Mouse (Mus musculus) hindbrain, embryonic 16.5 days (tissue): ENCODE data around the gene Rtn4. TPM values are rescaled to one million over a fixed set of nuclear protein-coding genes. Genes with fewer than 3 reads are reported as not detected.
A peak's percentile ranks its signal among the peaks of the same experiment; 100 is the strongest.

ENCODE experiments used
- ATAC-seq: fragments of 200-750 bp; cut with Nextera tagmentation; 2 replicates; pipeline ENCODE4 v1.8.0; 2017; ENCODE audit warnings: moderate TSS enrichment, moderate library complexity
- H3K27ac ChIP-seq: fragments of 300-500 bp; sonication (generic); 2 replicates; pipeline ENCODE4 v1.5.1; 2014; ENCODE audit warnings: low read depth, mild to moderate bottlenecking, control low read depth, low read length, moderate library complexity
- H3K27me3 ChIP-seq: fragments of 300-500 bp; sonication (generic); replicated peaks from 2 replicates; pipeline ENCODE4 v1.6.1; 2014; ENCODE audit warnings: low read length; ENCODE audit not compliant: control insufficient read depth, insufficient read depth
- H3K36me3 ChIP-seq: fragments of 300-500 bp; sonication (generic); 2 replicates; pipeline ENCODE4 v1.6.1; 2014; ENCODE audit warnings: mild to moderate bottlenecking, low read length, moderate library complexity, mixed read lengths; ENCODE audit not compliant: control insufficient read depth, insufficient read depth
- H3K4me1 ChIP-seq: fragments of 300-500 bp; sonication (generic); 2 replicates; pipeline ENCODE4 v1.6.1; 2014; ENCODE audit warnings: low read depth, low read length; ENCODE audit not compliant: control insufficient read depth, insufficient read depth
- H3K4me2 ChIP-seq: fragments of 300-500 bp; sonication (generic); 2 replicates; pipeline ENCODE4 v1.6.1; 2014; ENCODE audit warnings: mild to moderate bottlenecking, low read length, control low read depth, moderate library complexity
- H3K4me3 ChIP-seq: fragments of 300-500 bp; sonication (generic); 2 replicates; pipeline ENCODE4 v1.5.1; 2014; ENCODE audit warnings: mild to moderate bottlenecking, low read length, control low read depth, moderate library complexity
- H3K9ac ChIP-seq: fragments of 300-500 bp; sonication (generic); 2 replicates; pipeline ENCODE4 v1.6.1; 2014; ENCODE audit warnings: low read depth, mild to moderate bottlenecking, control low read depth, low read length, moderate library complexity
- H3K9me3 ChIP-seq: fragments of 300-500 bp; sonication (generic); 2 replicates; pipeline ENCODE4 v1.6.1; 2014; ENCODE audit warnings: mild to moderate bottlenecking, low read length, moderate library complexity; ENCODE audit not compliant: control insufficient read depth
- WGBS: fragments of 180-500 bp; shearing (Covaris S2); extraction: QIAGEN DNeasy Blood & Tissue Kit; methylation state at CpG from one replicate; pipeline ENCODE4 v1.1.7; 2014; 5-methylcytosine and 5-hydroxymethylcytosine counted together
- polyA plus RNA-seq: library from polyadenylated mRNA; unstranded; fragments of >200 nt; fragmentation: Nextera tagmentation; extraction: Ambion mirVana; gene quantifications from 2 replicates; pipeline ENCODE4 v1.2.1, GENCODE M21; 2015

Rtn4 gene
- polyA plus RNA-seq, 1 experiment from 2014 or later = 139 TPM

DNA sequence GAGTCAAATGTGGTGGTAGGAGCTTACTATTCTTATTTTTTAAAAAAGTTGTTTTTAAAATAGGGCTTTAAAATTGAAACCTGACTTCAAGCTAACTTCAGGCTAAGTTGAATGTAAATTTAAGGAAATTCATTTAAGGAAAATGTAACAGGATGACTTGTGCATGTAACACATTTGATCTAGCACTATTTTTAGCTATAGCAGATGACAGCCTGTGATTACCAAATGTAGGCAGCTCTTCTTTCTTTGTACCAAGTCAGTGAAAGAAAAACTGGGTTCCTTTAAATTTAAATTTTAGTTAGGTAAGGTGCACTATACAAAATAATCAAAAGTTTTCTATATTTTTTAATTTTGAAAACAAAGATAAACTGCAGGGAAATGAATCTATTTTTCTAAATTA lies 32.4 kb downstream of the Rtn4 start:
- no peaks in the 10 kb centered on the region for H3K27me3 ChIP-seq
- no peak overlapping the region for H3K4me3 ChIP-seq
- H3K9me3 ChIP-seq = no peaks in the 10 kb centered on the region
- ATAC-seq = no peak
- no peak overlapping the region for H3K9ac ChIP-seq
- H3K27ac ChIP-seq = no peak overlapping the region
- H3K4me1 ChIP-seq = no peaks in the 10 kb centered on the region
- no peaks in the 10 kb centered on the region for H3K36me3 ChIP-seq
- H3K4me2 ChIP-seq = no peak overlapping the region

- H3K4me2 ChIP-seq = no peak overlapping the region
- H3K27me3 ChIP-seq = no peaks in the 10 kb centered on the region
- H3K4me1 ChIP-seq = no peaks in the 10 kb centered on the region
- ATAC-seq = no peak
- 67% methylated on average over 1 of the region's 1 CpGs for WGBS
- no peaks in the 10 kb centered on the region for H3K9me3 ChIP-seq
- no peak overlapping the region for H3K4me3 ChIP-seq
- H3K36me3 ChIP-seq = no peaks in the 10 kb centered on the region
- no peak overlapping the region for H3K27ac ChIP-seq
- no peak overlapping the region for H3K9ac ChIP-seq
These were observed 32.9 kb downstream of the Rtn4 start for GRCm38 (mm10) chr11:29725610-29726009.

GRCm38 (mm10) chr11:29727901-29728300 lies 35.2 kb downstream of the Rtn4 start:
- Histone ChIP-seq H3K27ac (no peak overlapping the region), H3K9ac (no peak overlapping the region), H3K9me3 (no peaks in the 10 kb centered on the region), H3K36me3 (no peaks in the 10 kb centered on the region), H3K4me2 (no peak overlapping the region), H3K27me3 (no peaks in the 10 kb centered on the region), H3K4me3 (no peak overlapping the region), H3K4me1 (no peaks in the 10 kb centered on the region)
- 89% methylated on average over 1 of the region's 1 CpGs for WGBS
- no peak for ATAC-seq

DNA sequence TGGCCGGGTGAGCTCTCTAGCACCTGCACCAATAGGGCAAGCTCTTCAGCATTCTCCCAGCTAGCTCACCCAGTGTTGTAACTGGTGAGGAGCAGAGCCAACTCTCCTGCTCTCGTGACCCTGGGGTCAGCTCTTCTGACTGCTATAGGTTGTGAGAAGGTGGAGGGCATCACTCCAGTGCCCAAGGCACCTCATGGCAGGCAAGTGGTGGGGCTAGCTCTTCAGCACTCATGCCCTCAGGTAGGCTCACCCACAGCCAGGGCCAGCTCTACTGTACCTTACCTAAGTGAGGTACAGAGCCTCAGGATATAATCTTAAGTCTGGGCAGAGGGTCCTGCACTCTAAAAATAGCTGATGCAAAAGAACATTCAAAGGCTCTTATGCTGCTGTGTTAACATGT lies 47.0 kb downstream of the Rtn4 start:
- Histone ChIP-seq H3K27me3 (no peaks in the 10 kb centered on the region), H3K36me3 (peaks cover 13% of the 10 kb centered on the region; the same call in 1 of the 2 replicates), H3K4me3 (no peak overlapping the region), H3K27ac (no peak overlapping the region), H3K9me3 (no peaks in the 10 kb centered on the region), H3K4me2 (no peak overlapping the region), H3K4me1 (no peaks in the 10 kb centered on the region), H3K9ac (no peak overlapping the region)
- 0 out of 2 replicates have a peak, but pooled peaks have one; percentile 41 for ATAC-seq
- WGBS = 91% methylated on average over 2 of the region's 2 CpGs

DNA sequence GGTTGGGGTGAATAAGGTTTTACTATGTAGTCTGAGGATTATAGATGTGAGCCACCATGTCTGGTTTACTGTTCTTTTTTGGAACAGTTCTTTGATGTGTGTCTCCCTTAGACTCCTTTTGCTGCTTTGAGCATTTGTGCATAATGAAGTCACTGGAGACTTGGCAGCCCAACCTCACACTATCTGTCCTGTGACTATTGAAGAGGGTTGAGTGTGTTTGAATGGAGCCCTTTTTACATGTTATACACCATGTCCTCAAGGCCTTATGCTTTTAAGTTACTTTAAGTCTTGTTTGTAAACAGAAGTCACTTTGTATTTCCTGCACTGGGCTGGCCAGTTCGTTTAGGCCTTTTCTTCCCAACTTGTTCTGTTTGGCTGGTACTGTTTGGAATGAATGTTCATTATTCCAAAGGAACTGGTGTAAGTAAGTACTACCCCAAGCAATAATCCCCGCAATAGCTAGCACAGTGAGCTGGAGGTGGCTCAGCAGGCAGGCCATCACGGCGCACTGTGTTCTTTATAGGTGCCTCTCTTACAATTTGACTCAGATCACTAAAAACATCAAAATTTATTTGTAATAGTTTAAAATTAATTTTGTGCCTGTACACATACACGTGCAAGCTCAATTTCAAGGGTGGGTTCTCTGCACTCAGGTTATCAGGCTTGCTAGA lies 52.1 kb downstream of the Rtn4 start:
- no peak overlapping the region for H3K9ac ChIP-seq
- H3K4me1 ChIP-seq = no peaks in the 10 kb centered on the region
- ATAC-seq = peak; percentile 82
- H3K4me3 ChIP-seq = no peak overlapping the region
- H3K4me2 ChIP-seq = no peak overlapping the region
- H3K27me3 ChIP-seq = no peaks in the 10 kb centered on the region
- 82% methylated on average over 5 of the region's 5 CpGs for WGBS
- 0 out of 2 replicates have a peak overlapping the region, but pooled peaks have one; percentile 1 for H3K27ac ChIP-seq
- no peaks in the 10 kb centered on the region for H3K9me3 ChIP-seq
- peaks cover 24% of the 10 kb centered on the region for H3K36me3 ChIP-seq

DNA sequence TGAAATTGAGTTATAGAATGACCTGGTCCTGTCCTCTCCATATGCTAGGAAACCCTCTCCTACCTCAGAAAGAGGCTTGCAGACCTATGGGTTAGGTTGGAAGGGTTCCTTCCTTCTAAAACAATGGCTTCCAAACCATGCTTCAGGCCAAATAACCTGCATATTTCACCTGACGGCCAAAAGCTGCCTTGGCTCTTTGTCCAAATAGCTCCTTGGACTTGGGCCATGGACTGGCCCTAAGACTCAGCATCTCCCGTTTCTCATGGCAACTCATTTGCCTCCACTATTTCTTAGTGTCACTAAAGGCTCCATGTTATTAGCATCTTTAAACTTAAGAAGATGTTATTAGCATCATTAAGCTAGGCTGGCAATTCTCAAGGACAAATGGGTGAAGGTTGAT lies 52.8 kb downstream of the Rtn4 start:
- no peak overlapping the region for H3K4me2 ChIP-seq
- WGBS = 75% methylated on average over 2 of the region's 2 CpGs
- H3K9me3 ChIP-seq = no peaks in the 10 kb centered on the region
- H3K4me1 ChIP-seq = no peaks in the 10 kb centered on the region
- no peak overlapping the region for H3K27ac ChIP-seq
- H3K27me3 ChIP-seq = no peaks in the 10 kb centered on the region
- ATAC-seq = no peak
- H3K9ac ChIP-seq = no peak overlapping the region
- peaks cover 24% of the 10 kb centered on the region for H3K36me3 ChIP-seq
- no peak overlapping the region for H3K4me3 ChIP-seq

- peaks cover 24% of the 10 kb centered on the region for H3K36me3 ChIP-seq
These were observed 53.5 kb downstream of the Rtn4 start for GRCm38 (mm10) chr11:29746203-29746602.

DNA sequence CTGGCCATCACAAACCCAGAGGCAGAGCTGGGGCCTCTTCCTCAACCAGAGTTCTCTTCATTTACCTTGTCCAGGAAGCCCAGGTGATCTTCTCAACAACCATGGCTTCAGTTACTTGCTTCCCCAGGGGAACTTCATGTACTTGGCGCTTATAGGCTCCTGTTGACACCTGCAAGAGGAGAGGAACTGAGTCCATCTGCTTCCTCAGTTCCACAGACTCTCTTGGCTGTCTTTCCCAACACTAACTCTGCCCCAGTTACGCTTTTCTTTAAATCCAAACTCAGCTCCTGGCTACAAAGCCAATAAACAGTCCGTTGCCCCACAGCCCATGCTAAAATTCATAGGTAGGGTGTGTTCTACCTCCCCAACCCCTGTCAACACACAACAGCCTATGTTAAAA lies 54.6 kb downstream of the Rtn4 start:
- Histone ChIP-seq H3K9me3 (no peaks in the 10 kb centered on the region), H3K27me3 (no peaks in the 10 kb centered on the region), H3K27ac (no peak overlapping the region), H3K4me1 (no peaks in the 10 kb centered on the region), H3K4me2 (no peak overlapping the region), H3K36me3 (peaks cover 19% of the 10 kb centered on the region), H3K9ac (no peak overlapping the region), H3K4me3 (no peak overlapping the region)
- WGBS = 97% methylated on average over 3 of the region's 3 CpGs
- no peak for ATAC-seq

More at GRCm38 (mm10) chr11:29746203-29746602, 53.5 kb downstream of the Rtn4 start:
- H3K4me3 ChIP-seq = no peak overlapping the region
- no peak overlapping the region for H3K4me2 ChIP-seq
- no peaks in the 10 kb centered on the region for H3K9me3 ChIP-seq
- ATAC-seq = no peak
- no peaks in the 10 kb centered on the region for H3K4me1 ChIP-seq
- 88% methylated on average over 9 of the region's 9 CpGs for WGBS
- no peak overlapping the region for H3K9ac ChIP-seq
- H3K27ac ChIP-seq = no peak overlapping the region
- H3K27me3 ChIP-seq = no peaks in the 10 kb centered on the region

DNA sequence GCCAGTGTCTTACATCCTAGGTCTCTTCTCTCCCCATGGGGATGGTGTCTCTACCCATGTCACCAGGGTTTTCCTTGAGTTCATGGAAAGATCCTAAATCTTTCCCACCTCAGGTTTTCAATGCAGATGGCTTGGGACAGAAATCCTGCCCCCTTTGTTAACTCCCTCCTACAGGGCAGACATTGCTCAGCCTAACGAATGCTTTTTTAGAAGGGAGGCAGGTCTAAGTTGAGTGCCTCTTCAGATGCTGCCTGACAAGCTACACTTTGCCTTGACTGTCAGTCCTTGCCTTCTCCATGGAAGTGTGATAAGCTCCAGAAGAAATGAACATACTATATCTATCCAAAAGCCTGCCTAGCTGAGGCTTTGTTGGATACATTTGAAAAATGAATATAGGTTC lies 55.1 kb downstream of the Rtn4 start:
- ATAC-seq = no peak
- H3K9me3 ChIP-seq = no peaks in the 10 kb centered on the region
- H3K27ac ChIP-seq = no peak overlapping the region
- no peak overlapping the region for H3K9ac ChIP-seq
- H3K4me1 ChIP-seq = no peaks in the 10 kb centered on the region
- H3K36me3 ChIP-seq = peaks cover 17% of the 10 kb centered on the region
- no peak overlapping the region for H3K4me2 ChIP-seq
- H3K27me3 ChIP-seq = no peaks in the 10 kb centered on the region
- H3K4me3 ChIP-seq = no peak overlapping the region
- WGBS = 83% methylated on average over 1 of the region's 1 CpGs
